Mouse (Mus musculus) erythroblast, embryonic 14.5 days (primary cell): ENCODE results near the gene 4931406P16Rik.

ENCODE experiments used
- GATA1 ChIP-seq: IDR thresholded peaks from 2 replicates; pipeline ENCODE4 v1.6.1; 2012; ENCODE audit warnings: low read length, inconsistent platforms, mixed read lengths
- TAL1 ChIP-seq: IDR thresholded peaks from 3 replicates; pipeline ENCODE4 v1.6.1; 2012; ENCODE audit warnings: low read length, inconsistent platforms, mixed read lengths

DNA sequence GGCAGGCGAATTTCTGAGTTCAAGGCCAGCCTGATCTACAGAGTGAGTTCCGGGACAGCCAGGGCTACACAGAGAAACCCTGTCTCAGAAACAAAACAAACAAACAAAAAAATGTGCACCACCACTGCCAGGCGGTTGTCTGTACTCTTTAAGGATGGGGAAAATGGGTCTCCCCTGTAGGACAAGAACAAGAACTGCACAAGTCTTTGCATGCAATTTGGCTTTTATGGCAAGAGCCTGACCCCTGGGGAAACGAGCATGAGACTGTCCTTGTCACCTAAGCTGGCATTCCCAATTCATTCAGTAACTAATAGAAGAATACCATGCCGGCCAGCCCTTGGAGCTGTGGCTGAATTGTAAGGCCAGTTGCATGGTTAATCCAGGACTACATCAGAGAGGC, 77.7 kb downstream of the 4931406P16Rik start:
- no peak for TF ChIP-seq GATA1
- no peak for TF ChIP-seq TAL1
